Mouse (Mus musculus): ENCODE measurements around the gene Rab30.
"Not testable (repeated sequence)": the region's sequence is repeated elsewhere in the genome, so short reads cannot be mapped to it uniquely, and the experiment has no call there.

The Rab30 gene

DNA sequence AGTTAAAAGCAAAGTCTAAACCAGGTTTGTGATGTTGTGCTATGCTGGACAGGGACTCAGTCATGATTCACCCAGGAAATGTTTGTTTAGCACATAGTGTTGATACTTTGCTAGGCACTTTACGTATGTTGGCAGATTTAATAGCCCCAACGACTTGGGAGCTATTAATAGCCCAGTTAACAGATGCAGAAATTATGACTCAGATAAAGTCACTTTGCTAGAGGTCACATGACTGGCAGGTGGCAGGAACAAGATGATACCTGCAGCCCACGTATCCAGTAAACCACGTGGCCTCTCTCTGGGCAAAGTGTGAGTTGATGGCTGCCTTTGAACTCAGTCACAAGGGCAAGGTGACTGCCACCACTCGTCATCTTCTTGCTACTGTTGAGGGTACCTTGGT, 16.7 kb downstream of the Rab30 start:
- no peak for DNase-seq

DNA sequence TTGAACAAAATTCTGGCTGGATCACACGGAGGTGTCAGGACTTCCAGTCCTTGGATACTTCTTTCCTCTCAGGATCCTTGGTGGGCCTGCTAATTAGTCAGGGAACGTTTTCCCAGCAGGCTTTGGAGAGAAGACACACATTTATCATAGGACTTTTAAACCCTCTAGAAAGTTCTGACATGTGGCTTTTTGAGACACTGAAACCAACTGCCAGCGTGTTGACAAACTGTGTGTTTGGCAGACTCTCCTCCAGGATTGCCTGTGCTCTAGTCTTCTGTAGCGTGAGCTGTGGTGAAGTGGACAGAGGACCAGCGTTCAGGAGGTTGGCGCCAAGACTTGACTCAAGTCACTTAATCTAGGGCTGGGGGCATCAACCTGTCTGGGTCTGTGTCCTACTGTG, 19.2 kb downstream of the Rab30 start:
- no peak for DNase-seq

GRCm38 (mm10) chr7:92761161-92761560, 19.8 kb downstream of the Rab30 start:
- DNase-seq = no peak

- no peak for DNase-seq
Observed at GRCm38 (mm10) chr7:92765426-92765825, 24.0 kb downstream of the Rab30 start.

DNA sequence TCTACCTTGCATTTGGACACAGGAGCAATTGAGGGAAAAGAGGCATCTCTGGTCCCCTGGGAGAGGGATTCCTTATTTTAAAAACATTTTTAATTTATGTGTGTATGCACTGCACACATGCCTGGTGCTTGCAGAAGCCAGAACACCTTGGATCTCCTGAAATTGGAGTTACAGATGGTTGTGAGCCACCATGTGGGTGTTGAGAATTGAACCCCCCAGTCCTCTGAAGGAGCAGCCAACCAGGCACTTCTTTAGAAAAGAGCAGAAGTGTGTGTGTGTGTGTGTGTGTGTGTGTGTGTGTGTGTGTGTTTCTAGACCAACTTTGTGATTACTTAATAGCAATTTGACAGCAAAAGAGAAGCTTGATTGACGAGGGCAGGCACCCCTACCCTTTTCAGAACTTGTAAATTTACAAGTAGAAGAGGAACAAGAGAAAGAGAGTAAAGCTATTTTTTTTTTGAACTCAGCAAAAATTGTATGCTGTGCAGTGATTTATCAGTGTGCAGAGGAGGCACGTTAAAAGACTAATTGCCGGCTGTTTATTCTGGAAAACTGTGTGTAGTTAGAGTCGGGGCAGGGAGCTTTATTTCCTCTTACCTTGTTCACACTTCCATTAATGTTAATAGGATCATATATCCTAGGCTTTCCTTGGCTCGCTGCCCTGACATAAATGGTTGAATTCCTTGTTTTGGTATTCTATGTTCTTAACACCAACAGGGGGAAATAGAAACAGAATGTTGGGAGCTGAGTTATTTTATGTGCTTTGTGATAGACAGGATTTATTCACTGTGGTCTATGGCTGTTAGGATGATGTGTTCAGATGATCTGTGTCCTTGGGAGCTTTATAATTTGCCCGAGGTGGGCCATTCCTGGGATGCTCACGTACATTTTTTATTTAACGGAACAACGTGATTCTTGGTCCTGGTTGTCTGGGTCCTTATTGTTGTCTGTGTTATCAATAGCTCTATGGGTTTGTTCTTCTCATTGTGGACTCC, 25.0 kb downstream of the Rab30 start:
- DNase-seq = no peak

GRCm38 (mm10) chr7:92768116-92768515, 26.7 kb downstream of the Rab30 start:
- DNase-seq = not testable (repeated sequence)

DNA sequence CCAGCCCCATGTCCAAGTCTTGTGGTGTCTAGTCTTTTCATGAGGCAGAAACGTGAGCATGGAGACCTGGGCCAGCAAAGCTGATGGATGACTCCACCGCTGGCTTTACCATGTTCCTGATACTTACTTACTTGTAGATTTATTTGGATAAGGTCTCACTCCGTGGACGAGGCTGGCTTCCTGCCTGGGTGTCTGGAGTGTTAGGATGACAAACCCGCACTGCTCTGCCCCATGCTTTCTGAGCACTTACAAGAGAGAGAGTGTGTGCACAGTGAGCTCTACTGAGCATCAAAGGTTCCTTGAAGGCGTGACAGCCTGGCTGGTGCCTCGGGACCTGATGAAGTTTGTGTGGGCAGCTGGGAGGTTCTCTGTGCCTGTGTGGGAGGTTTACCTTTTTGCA, 27.5 kb downstream of the Rab30 start:
- no peak for DNase-seq

DNA sequence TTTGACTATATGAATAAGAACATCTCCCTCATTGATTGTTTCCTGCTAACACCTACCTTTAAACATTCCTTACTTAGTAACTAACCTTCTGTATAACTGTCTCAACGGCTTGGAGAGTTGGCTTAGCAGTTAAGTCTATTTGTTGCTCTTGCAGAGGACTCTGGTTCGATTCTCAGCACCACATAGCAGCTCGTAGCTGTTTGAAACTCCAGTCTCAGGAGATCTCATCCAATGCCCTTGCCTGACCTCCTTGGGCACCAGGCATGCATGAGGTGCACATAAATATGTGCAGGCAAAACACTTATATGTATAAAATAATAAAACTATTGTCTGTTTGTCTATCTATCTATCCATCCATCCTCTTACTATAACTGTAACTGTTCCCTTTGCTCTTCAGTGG, 31.6 kb downstream of the Rab30 start:
- no peak for DNase-seq

DNA sequence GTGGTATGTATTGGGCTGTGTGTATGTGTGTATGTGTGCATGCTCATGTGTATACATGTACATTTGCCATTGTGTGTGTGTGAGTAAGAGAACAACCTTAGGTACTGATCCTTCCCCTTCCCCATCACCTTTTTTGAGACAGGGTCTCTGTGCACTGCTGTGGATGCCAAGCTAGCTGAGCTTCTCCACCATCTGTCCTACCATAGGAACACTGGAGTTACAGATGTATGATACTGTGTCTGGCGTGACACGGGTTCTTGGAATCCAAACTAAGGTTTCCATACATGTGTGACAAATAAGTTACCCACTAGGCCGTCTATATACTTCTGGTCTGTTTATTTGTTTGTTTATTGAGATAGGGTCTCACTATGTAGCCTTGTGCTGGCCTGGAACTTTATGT, 32.2 kb downstream of the Rab30 start:
- DNase-seq = no peak

GRCm38 (mm10) chr7:92774741-92775140, 33.3 kb downstream of the Rab30 start:
- DNase-seq = no peak

GRCm38 (mm10) chr7:92775703-92776102, 34.3 kb downstream of the Rab30 start:
- DNase-seq = no peak

- DNase-seq = no peak
Observed at GRCm38 (mm10) chr7:92776647-92777046, 35.2 kb downstream of the Rab30 start.

DNA sequence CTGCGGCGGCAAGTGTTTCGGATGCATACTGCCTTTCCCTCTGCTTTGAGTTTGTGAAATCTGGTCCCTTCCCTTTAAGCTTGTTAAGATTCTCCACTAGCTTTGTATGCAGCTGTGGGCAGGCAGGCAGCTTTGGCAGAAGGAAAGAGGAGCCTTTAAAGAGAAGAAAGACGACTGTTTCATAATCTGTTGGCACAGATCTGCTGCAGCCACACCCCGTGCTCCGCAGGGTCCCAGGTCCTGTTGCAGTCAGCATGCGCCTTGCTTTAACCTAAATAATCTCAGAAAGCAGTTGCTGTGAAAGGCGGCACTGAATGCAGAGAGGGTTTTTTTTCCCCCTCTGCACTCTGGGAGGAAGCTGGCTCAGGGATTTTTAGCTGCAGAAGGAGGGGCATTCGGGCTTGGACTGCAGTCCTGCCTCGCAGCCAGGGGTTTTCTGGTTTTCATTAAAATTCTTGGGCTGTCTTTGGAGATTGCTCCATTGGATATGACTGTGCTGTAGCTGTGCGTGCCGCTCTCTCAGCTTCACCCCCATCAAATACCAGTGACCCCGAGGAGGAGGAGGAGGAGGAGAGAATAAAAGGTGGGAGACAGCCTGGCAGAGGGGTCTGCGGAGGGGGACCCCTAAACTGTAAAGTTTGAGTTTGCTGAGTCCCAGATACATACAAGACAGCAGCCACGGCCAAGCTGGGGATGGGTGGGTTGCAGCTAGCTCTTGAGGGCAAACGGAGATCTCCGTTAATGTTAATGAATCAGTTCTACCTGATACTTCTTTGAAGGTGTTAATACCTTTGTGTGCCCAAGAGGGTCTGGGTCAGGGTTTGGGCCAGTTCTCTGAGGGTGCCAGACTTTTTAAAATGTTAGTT, 35.9 kb downstream of the Rab30 start:
- no peak for DNase-seq

DNA sequence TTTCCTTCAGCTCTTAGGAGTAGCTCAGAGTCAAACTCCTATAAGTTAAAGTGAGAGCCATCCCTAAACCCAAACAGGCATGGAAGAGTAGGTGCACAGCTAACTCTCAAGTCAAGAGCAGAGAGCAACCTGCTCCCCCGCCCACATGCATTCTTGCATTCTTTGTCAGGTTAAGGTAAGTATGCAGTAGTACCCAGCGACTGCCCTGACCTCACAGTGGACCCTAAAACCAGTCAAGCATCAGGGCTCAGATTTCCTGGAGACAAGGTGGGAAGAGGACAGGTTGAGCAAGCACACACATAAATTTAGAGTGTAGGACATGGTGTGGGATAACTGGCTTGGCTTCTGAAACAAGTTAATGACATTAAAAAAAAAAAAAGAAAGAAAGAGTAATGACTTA, 37.7 kb downstream of the Rab30 start:
- DNase-seq = no peak

GRCm38 (mm10) chr7:92781361-92781760, 40.0 kb downstream of the Rab30 start:
- DNase-seq = no peak

DNA sequence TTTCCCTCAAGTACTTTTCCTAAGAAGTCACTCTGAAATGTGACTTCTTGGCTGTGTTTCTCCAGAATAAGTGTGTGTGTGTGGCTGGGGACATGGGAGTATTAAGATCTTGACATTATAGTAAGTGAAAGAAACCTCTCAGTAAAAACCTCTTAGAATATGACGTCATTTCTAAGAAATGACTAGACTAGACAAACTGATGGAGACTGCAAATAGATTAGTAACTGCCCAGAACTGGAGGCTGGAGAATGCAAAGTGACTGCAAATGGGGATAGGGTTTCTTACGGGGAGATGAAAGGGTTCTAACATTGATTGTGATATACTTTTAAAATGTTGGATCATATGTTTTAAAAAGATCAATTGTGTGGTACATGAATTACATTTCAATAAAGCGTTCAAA, 40.5 kb downstream of the Rab30 start:
- no peak for DNase-seq

DNA sequence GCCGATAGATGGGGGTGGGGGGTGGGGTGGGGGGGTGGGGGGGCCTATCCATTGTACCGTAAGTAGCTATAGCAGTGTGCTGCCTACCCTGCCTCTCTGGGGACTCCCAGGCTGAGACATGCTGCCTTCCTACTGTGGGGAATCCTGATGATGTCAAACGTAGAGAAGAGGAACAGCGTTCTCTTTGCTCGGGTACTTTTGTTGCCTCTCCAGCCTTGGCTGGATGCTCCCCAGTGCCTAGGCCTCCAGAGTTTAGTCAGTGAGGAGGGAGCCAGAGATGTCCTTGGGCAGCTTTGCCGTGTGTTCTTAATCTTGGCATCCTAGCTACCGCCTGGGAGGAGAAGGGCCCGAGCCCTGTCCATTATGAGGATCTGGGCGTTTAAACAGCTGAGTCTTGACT, 41.1 kb downstream of the Rab30 start:
- DNase-seq = no peak

DNA sequence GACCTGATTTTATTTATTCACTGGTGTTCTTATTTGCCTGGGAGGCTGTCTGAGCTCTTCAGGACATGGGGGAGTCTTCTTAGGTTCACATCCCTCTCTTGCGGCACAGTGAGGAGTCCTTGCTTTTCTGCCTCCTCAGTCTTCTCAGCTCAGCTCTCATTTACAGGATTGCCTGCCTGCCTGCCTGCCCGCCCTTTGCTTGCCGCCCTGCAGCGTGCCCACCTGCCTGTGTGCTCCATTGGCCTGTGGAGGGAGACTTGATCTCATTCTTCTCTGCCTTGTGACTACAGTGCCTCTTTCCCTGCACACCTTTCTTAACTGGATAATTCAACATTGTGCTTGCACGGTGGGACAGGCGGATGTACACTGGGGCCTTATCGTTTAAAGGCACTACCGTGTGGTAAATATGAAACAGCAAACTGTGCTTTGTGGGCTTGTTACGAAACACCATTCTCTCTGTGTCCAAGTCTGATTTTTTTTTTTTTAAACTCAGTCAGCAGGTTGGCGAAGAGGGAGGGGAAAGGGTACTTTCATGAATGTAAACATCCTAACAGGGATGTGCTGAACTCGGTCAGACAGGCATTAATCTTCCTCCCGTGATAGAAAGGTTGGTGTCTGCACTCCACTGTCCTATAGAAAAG, 41.9 kb downstream of the Rab30 start:
- DNase-seq = no peak

DNA sequence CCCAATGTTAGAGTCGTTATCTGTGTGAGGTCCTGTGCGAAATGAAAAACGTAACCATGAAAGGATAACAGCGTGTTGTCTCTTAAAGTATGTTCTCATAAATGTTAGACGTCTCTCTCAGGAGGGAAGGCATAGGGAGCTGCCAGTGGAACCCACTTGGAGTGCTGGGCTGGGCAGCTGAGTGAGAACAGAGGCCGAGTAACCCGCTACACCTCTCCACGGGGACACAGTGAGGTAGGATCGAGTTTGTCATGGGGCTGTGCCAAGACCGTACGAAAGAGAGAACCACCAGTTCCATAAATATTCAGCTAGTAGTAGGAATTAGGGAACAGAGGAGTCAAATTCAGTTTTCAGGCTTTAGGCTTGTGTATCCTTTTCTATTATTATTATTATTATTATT, 42.5 kb downstream of the Rab30 start:
- no peak for DNase-seq

DNA sequence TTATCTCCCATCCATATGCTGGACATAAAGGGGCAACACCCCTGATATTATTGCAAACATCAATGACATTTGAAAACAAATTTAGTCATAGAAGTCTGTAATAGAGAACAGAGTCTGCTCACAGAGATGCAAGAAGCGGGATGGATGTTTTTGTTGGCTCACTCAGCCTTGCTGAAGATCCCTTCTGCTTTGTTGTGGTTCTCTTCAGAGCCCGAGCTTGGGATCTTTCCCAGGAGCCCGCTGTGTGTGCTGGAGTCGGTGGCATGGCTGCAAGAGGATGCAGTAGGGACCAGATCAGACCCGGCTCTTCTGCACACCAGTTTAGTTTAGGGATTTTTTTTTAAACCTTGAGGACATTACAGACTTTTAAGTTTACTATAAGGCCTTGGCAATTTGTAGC, 54.3 kb downstream of the Rab30 start:
- no peak for DNase-seq

DNA sequence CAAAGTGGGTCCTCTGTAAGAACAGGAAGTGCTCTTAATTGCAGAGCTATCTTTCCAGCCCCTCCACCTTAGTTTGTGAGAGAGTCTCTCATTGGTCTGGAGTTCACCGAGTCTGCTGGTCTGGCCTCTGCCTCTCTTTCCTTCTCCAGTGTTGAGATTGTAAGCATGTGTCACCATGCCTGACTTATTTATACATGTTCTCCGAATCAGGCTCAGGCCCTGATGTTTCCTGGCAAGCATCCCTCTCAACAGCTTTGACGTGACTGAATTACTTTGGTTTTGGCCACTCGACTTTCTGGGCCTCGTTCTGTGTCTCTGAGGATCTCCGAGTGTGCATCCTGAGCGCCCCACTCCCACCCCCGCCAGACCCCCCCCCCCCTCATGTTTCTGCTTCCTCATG, 55.4 kb downstream of the Rab30 start:
- DNase-seq = no peak

DNA sequence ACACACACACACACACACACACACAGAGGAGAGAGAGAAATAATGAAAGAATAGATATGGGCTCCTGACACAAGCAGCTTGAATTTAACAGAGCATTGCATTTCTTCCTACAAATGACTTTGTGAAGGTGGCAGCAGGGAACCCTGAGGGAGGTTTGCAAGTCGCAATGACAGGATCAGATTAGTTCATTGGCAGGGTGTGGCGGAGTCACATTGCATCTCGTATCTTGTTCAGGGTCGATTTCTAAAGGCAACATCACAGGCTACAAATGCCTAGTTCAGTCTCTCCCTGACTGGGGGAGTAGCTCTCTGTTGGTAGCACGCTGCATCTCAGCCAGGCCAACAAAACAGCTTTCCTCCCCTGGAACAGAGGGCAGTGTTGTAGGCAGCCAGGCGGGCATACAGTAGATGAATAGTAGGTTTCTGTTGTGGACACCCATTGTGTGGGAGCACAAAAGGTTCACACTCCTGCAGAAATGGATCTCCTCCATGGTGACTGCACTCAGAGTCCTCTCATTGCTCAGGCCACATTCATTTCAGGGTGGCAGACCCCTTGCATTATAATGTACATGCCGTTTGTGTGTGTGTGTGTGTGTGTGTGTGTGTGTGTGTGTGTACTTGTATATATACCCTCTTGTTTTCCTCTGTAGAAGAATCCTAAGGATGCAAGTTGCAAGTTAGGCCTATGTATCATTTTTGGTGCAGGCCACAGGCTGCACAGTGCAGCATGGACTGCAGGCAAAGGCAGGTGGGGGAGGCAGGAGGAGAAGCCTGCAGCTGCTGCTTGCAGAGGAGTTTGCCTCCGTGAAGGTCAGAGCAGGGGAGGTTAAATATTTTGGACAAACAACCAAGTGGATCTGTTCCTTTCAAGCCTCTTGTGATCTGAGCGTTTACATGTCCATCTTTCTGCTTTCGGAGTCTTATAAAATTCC, 58.5 kb downstream of the Rab30 start:
- no peak for DNase-seq

All from thymus, postnatal 4 days (tissue).